Mouse (Mus musculus) liver, embryonic 14.5 days (tissue): ENCODE measurements around the gene 4931422A03Rik.

Source experiments
- CTCF ChIP-seq: IDR thresholded peaks from 2 replicates; pipeline ENCODE4 v1.5.1; 2016; ENCODE audit warnings: antibody characterized with exemption, low read depth, control low read depth
- EP300 ChIP-seq: IDR thresholded peaks from 2 replicates; pipeline ENCODE4 v1.6.1; 2016; ENCODE audit warnings: antibody characterized with exemption, low read depth

DNA sequence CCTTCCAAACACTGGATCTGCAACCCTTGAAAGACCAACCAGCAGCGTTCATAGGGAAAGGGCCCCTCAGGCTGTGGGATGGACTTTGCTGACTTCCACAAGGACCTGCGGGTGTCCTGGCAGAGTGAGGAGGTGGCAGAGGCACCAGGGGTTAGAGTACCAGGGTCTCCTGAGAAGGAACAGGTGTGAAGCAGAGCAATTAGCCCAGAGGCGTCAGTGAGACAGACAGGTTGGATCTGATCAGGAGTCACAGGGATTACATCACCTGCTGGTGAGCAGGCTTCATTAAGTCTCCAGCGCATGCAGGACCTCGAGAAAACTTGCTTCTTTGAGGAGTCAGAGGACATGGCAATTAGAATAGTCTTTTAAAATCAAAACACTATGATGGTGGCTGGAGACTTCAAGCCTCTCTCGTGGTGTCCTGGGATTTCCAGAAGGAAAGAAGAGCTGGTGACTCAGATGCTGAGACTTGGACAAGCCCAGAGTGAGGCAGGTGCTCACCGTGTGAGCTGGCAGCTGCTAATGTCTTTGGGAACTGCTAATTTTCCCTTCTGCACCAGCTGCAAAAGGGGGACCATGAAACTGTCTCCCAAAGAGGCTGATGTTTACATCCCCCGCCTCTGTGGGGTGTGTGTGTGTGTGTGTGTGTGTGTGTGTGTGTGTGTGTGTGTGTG lies 80.0 kb downstream of the 4931422A03Rik start:
- no peak for TF ChIP-seq CTCF
- TF ChIP-seq EP300: no peak
